Mouse (Mus musculus) midbrain, postnatal 0 days (tissue): Measurements from ENCODE around the gene Cnfn. TPM values are rescaled to one million over a fixed set of nuclear protein-coding genes. Genes with fewer than 3 reads are reported as not detected.
A peak's percentile ranks its signal among the peaks of the same experiment; 100 is the strongest.
"Not testable (repeated sequence)": the region's sequence is repeated elsewhere in the genome, so short reads cannot be mapped to it uniquely, and the experiment has no call there.

Experiments
- ATAC-seq: fragments of 200-750 bp; cut with Nextera tagmentation; 2 replicates; pipeline ENCODE4 v1.8.0; 2017; ENCODE audit warnings: moderate number of reproducible peaks, mild to moderate bottlenecking, moderate TSS enrichment, moderate library complexity; ENCODE audit not compliant: low FRiP score
- DNase-seq: peaks from one replicate; pipeline ENCODE4 v3.0.0-alpha.2; 2015; ENCODE audit warnings: low spot score
- H3K27ac ChIP-seq: fragments of 300-500 bp; sonication (generic); 2 replicates; pipeline ENCODE4 v1.5.1; 2014; ENCODE audit warnings: low read depth, mild to moderate bottlenecking, low read length, mixed read lengths
- H3K27me3 ChIP-seq: fragments of 300-500 bp; sonication (generic); 2 replicates; pipeline ENCODE4 v1.6.1; 2014; ENCODE audit warnings: low read length, control low read depth, mixed read lengths; ENCODE audit not compliant: insufficient read depth
- H3K36me3 ChIP-seq: fragments of 300-500 bp; sonication (generic); 2 replicates; pipeline ENCODE4 v1.6.1; 2014; ENCODE audit warnings: low read length, control low read depth, mixed read lengths; ENCODE audit not compliant: insufficient read depth
- H3K4me1 ChIP-seq: fragments of 300-500 bp; sonication (generic); 2 replicates; pipeline ENCODE4 v1.6.1; 2014; ENCODE audit warnings: mild to moderate bottlenecking, control low read depth, antibody characterized with exemption, low read length, mixed read lengths; ENCODE audit not compliant: insufficient read depth
- H3K4me2 ChIP-seq: fragments of 300-500 bp; sonication (generic); 2 replicates; pipeline ENCODE4 v1.6.1; 2014; ENCODE audit warnings: low read depth, mild to moderate bottlenecking, low read length, mixed read lengths; ENCODE audit not compliant: poor library complexity, severe bottlenecking
- H3K4me3 ChIP-seq: fragments of 300-500 bp; sonication (generic); 2 replicates; pipeline ENCODE4 v1.5.1; 2014; ENCODE audit warnings: low read depth, mild to moderate bottlenecking, low read length, moderate library complexity
- H3K9ac ChIP-seq: fragments of 300-500 bp; sonication (generic); replicated peaks from 2 replicates; pipeline ENCODE4 v1.6.1; 2014; ENCODE audit warnings: mild to moderate bottlenecking, low read length, moderate library complexity, mixed read lengths; ENCODE audit not compliant: poor library complexity, severe bottlenecking
- H3K9me3 ChIP-seq: fragments of 300-500 bp; sonication (generic); 2 replicates; pipeline ENCODE4 v1.6.1; 2016; ENCODE audit warnings: low read length, control low read depth
- CTCF ChIP-seq: IDR thresholded peaks from 2 replicates; pipeline ENCODE4 v1.5.1; 2016; ENCODE audit warnings: antibody characterized with exemption, mild to moderate bottlenecking
- WGBS: fragments of 180-500 bp; shearing (Covaris S2); extraction: QIAGEN DNeasy Blood & Tissue Kit; methylation state at CpG from one replicate; pipeline ENCODE4 v1.1.7; 2014; 5-methylcytosine and 5-hydroxymethylcytosine counted together
- polyA plus RNA-seq: library from polyadenylated mRNA; unstranded; fragments of >200 nt; fragmentation: Nextera tagmentation; extraction: Ambion mirVana; gene quantifications from 2 replicates; pipeline ENCODE4 v1.2.1, GENCODE M21; 2015
- total RNA-seq: library from RNA; depleted of rRNA; stranded (reverse); fragments of >200 nt; gene quantifications from 2 replicates; pipeline ENCODE4 v1.2.3, GENCODE M21; 2014

Gene Cnfn
- total and polyA plus RNA-seq, 2 experiments from 2014 or later: not detected

- no peak for ATAC-seq
Observed at GRCm38 (mm10) chr7:25409114-25409760, 39.7 kb upstream of the Cnfn start.

DNA sequence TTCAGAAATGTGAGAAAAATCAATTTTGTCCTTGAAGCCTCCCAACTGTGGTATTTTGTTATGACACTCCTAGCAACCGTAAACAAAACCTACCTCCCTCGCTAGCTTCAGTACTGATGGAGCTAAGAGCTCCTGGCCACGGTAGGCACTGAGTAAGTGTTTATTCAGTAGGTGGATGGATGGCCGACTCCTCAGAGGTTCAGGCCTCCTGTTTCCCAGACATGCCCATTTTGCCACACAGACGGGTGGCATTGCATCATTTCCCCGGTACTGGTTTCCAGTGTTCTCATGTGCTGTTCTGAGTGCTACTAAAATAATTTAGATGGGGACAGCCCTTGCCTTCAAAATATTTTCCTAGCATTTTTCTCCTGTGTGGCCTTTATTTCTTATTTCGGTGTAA is 36.9 kb upstream of the Cnfn start:
- no peaks in the 10 kb centered on the region for H3K9me3 ChIP-seq
- WGBS: 89% methylated on average over 7 of the region's 7 CpGs

More at GRCm38 (mm10) chr7:25409114-25409760, 39.7 kb upstream of the Cnfn start:
- Histone ChIP-seq H3K36me3 (no peaks in the 10 kb centered on the region), H3K4me2 (no peak overlapping the region), H3K9ac (no peak overlapping the region), H3K4me3 (no peak overlapping the region), H3K27ac (no peak overlapping the region), H3K4me1 (no peaks in the 10 kb centered on the region), H3K9me3 (no peaks in the 10 kb centered on the region), H3K27me3 (no peaks in the 10 kb centered on the region)
- peak; percentile 63 for TF ChIP-seq CTCF
- 42% methylated on average over 4 of the region's 4 CpGs for WGBS
- DNase-seq: peak; percentile 44

GRCm38 (mm10) chr7:25402671-25403101 is 33.2 kb upstream of the Cnfn start:
- H3K9me3 ChIP-seq: no peaks in the 10 kb centered on the region

More for the DNA sequence above, 36.9 kb upstream of the Cnfn start:
- TF ChIP-seq CTCF: no peak
- no peaks in the 10 kb centered on the region for H3K4me1 ChIP-seq
- H3K4me2 ChIP-seq: no peak overlapping the region
- no peaks in the 10 kb centered on the region for H3K27me3 ChIP-seq
- DNase-seq: no peak
- H3K4me3 ChIP-seq: no peak overlapping the region
- no peak overlapping the region for H3K27ac ChIP-seq
- H3K9ac ChIP-seq: no peak overlapping the region
- no peaks in the 10 kb centered on the region for H3K36me3 ChIP-seq
- ATAC-seq: no peak

DNA sequence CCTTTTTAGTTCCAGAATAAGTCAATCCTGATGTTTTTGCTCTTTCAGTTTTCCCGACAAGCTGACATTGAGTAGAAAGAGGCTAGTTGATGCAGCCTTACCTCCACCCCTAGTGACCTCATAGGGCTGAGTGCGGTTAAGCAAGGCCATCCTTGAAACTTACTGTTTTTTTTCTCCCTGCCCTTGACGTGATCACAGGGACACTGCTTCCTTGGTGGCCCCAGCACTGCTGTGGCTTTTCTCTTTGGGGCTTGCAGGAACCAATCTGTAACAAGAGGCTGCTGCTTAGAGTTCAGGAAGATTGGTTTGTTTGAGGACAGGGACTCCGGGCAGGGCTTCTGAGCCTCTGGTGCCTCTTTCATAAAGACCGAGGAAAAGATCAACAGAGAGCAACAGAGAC is 32.5 kb upstream of the Cnfn start:
- Histone ChIP-seq H3K4me2 (no peak overlapping the region), H3K9me3 (no peaks in the 10 kb centered on the region), H3K27me3 (no peaks in the 10 kb centered on the region), H3K4me3 (no peak overlapping the region), H3K36me3 (no peaks in the 10 kb centered on the region), H3K4me1 (no peaks in the 10 kb centered on the region; the same call in 1 of the 2 replicates), H3K27ac (no peak overlapping the region), H3K9ac (no peak overlapping the region)
- ATAC-seq: no peak
- no peak for TF ChIP-seq CTCF
- no peak for DNase-seq
- WGBS: 22% methylated on average over 5 of the region's 5 CpGs

More at GRCm38 (mm10) chr7:25402671-25403101, 33.2 kb upstream of the Cnfn start:
- H3K9ac ChIP-seq: no peak overlapping the region
- H3K4me2 ChIP-seq: no peak overlapping the region
- H3K4me3 ChIP-seq: no peak overlapping the region
- H3K36me3 ChIP-seq: no peaks in the 10 kb centered on the region
- TF ChIP-seq CTCF: peak; percentile 62
- no peaks in the 10 kb centered on the region for H3K27me3 ChIP-seq
- no peaks in the 10 kb centered on the region; the same call in 1 of the 2 replicates for H3K4me1 ChIP-seq
- DNase-seq (no peak), ATAC-seq (no peak)
- no peak overlapping the region for H3K27ac ChIP-seq
- 0% methylated on average over 2 of the region's 2 CpGs for WGBS

- H3K27me3 ChIP-seq: no peaks in the 10 kb centered on the region
- no peak for ATAC-seq
- 67% methylated on average over 2 of the region's 2 CpGs for WGBS
Observed at GRCm38 (mm10) chr7:25401551-25401950, 32.0 kb upstream of the Cnfn start.

GRCm38 (mm10) chr7:25399028-25399427 is 29.5 kb upstream of the Cnfn start:
- H3K4me1 ChIP-seq, H3K27ac ChIP-seq, H3K9ac ChIP-seq, H3K36me3 ChIP-seq, DNase-seq, H3K4me3 ChIP-seq, H3K27me3 ChIP-seq, H3K9me3 ChIP-seq, H3K4me2 ChIP-seq, ATAC-seq: not testable (repeated sequence)

More at GRCm38 (mm10) chr7:25401551-25401950, 32.0 kb upstream of the Cnfn start:
- H3K9ac ChIP-seq: no peak overlapping the region
- H3K36me3 ChIP-seq: no peaks in the 10 kb centered on the region
- no peak for DNase-seq
- H3K4me2 ChIP-seq: no peak overlapping the region
- no peak overlapping the region for H3K4me3 ChIP-seq
- no peaks in the 10 kb centered on the region; the same call in 1 of the 2 replicates for H3K4me1 ChIP-seq
- H3K27ac ChIP-seq: no peak overlapping the region
- TF ChIP-seq CTCF: no peak
- H3K9me3 ChIP-seq: no peaks in the 10 kb centered on the region
